Mouse (Mus musculus): Measurements from ENCODE around the gene Ccdc62.

GRCm38 (mm10) chr5:123987511-123987910 is 57.0 kb downstream of the Ccdc62 start:
- TF ChIP-seq KAT2A (conservative IDR thresholded peaks at IDR 0.05; ENCODE audit: low read depth, low read length) (no peak), CTCF (IDR thresholded peaks at IDR 0.05 in 2 of 3, conservative IDR thresholded peaks at IDR 0.05 in 1 of 3; ENCODE audit: control insufficient read depth in 1 of 3, insufficient read depth in 1 of 3, low read depth in 2 of 3, low read length in 3 of 3, poor library complexity in 1 of 3, severe bottlenecking in 1 of 3) (no peak), CHD2 (IDR thresholded peaks at IDR 0.05; ENCODE audit: low read length) (no peak)

Measured in MEL (cell line).